ENCODE assay signal across 19 mouse cellular contexts in the genomic region with DNA sequence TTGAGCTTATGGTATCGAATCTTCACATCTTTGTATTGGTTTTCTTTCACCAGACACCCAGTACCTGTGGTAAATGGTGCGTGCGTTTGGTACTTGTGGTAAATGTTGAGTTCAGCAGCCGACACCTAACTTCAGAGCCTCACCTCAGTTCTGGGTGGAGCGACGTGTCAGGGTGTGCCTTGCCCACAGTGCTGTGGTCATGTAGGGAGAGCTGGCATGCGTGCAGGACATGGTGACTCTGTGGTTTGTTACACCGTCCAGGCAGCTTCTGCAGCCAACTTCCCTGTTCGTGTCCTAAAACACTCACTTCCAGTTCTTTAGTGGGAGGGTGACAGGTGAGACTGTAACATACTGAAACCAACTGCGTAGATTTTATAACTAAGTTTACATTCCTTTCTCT.
DNase-seq lines count a peak whose midpoint lies in the region; ATAC-seq lines count a peak whose summit lies in the region.
"Had no signal": no experiment of that assay in that cellular context is flagged by ENCODE, and none has a peak within 500 bp of the region (broad histone marks: within the 10 kb centered on the region; RNA-seq: fewer than 3 reads in every experiment).

No protein-coding gene starts in this region.

- no peak overlapping the region for H3K9ac ChIP-seq in kidney, embryonic 15.5 days
- H3K9ac ChIP-seq: forebrain, embryonic 15.5 days; hindbrain, embryonic 15.5 days had no signal

- ATAC-seq in kidney, embryonic 15.5 days (replicated peaks; ENCODE audit: low FRiP score), result no peak
- peak; percentile 50; the same call in 1 of the 2 replicates for ATAC-seq in megakaryocyte-erythroid progenitor cell, adult 5-6 weeks (replicated peaks; ENCODE audit: low FRiP score, low TSS enrichment, poor library complexity, severe bottlenecking)
- ATAC-seq: forebrain, embryonic 15.5 days had no signal

- no peaks in the 10 kb centered on the region for H3K9me3 ChIP-seq in kidney, embryonic 15.5 days (replicated peaks)
- H3K9me3 ChIP-seq: embryonic facial prominence, embryonic 10.5 days; forebrain, embryonic 15.5 days; heart, embryonic 10.5 days; hindbrain, embryonic 15.5 days had no signal

- WGBS in kidney, embryonic 15.5 days, result 80% methylated on average over 10 of the region's 10 CpGs

- no peak overlapping the region for H3K4me2 ChIP-seq in kidney, embryonic 15.5 days
- H3K4me2 ChIP-seq: forebrain, embryonic 15.5 days; hindbrain, embryonic 15.5 days had no signal

- peaks cover 18% of the 10 kb centered on the region; the same call in 1 of the 2 replicates for H3K4me1 ChIP-seq in kidney, embryonic 15.5 days
- H3K4me1 ChIP-seq: embryonic facial prominence, embryonic 10.5 days; forebrain, embryonic 15.5 days; hindbrain, embryonic 15.5 days had no signal

- no peaks in the 10 kb centered on the region for H3K27me3 ChIP-seq in kidney, embryonic 15.5 days
- H3K27me3 ChIP-seq: forebrain, embryonic 15.5 days; hindbrain, embryonic 15.5 days had no signal

- H3K27ac ChIP-seq in kidney, embryonic 15.5 days, result peak overlapping the region; percentile 37
- H3K27ac ChIP-seq: embryonic facial prominence, embryonic 10.5 days; forebrain, embryonic 15.5 days; heart, embryonic 10.5 days; hindbrain, embryonic 15.5 days had no signal

- H3K4me3 ChIP-seq in kidney, embryonic 15.5 days (replicated peaks), result no peak overlapping the region
- H3K4me3 ChIP-seq: embryonic facial prominence, embryonic 10.5 days; forebrain, embryonic 15.5 days; heart, embryonic 10.5 days; hindbrain, embryonic 15.5 days had no signal

- peaks cover 4% of the 10 kb centered on the region; the same call in 1 of the 2 replicates for H3K36me3 ChIP-seq in kidney, embryonic 15.5 days
- H3K36me3 ChIP-seq: forebrain, embryonic 15.5 days; heart, embryonic 10.5 days; hindbrain, embryonic 15.5 days had no signal

- no peak for DNase-seq in kidney, postnatal 4 days
- peak; percentile 40 for DNase-seq in lung, postnatal 36 days
- DNase-seq in lung, postnatal 14 days, result no peak
- no peak for DNase-seq in spleen, postnatal 36 days (ENCODE audit: low spot score in 2 of 2)
- no peak for DNase-seq in cerebellum, postnatal 4 days (ENCODE audit: low spot score in 2 of 2)
- DNase-seq: adrenal gland, postnatal 36 days; cerebellum, adult 9-10 months; heart, postnatal 4 days; kidney, adult 11 months; midbrain, embryonic 14.5 days; right cerebral cortex, postnatal 25 days; thymus, adult 18-20 months; thymus, postnatal 36 days had no signal
